Comparison of ENCODE assay signal across 8 mouse cellular contexts in the genomic region with DNA sequence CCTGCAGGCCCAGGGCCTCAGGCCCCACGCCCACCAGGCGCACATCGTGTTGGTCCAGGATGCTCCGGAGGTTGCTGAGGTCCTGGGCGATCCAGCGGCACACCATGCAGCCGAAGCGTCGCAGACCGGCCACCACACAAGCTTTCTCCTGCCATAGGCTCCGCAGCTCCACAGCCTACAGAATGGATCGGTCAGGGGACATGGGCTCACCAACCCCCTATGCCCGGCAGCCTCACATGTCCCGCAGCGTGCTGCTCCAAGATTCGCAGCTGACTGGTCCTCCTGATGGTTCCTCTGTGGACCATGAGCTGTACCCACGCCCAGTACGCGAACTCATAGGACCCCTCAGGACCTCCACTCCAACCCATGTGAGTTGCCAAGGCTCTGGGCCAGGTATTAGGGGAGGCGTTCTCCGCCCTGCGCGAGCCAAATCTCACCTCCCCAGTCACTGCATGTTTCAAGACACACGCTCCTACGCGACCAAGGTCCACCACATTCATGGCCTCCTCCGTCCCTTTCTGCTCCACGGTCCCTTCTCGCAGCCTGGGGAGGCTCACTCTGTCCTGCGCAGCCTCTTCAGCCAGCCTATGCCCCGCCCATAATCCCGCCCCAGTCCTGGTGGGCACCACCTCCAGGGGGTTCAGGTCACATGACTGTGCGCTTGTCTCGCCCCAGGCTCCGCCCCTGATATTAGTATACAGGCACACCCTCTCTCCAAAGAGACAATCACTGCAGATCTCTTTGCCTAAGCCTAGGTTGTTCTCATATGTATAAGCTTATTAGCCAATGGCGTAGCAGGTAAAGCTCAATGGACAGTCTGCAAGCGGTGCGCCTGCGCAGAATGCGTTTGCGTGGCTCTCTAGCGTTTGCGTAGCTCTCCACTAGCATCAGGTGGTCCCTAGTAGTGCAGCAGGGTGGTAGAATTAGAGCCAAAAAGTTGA. TPM values are rescaled to one million over a fixed set of nuclear protein-coding genes. Genes with fewer than 3 reads are reported as not detected.
A peak's percentile ranks its signal among the peaks of the same experiment; 100 is the strongest.
DNase-seq lines count a peak whose midpoint lies in the region; ATAC-seq and TF ChIP-seq lines count a peak whose summit lies in the region.

Fam213b (minus strand) TSS at position 630 of the 941 bp plus-strand sequence.

- ATAC-seq in forebrain, embryonic 14.5 days = peak; percentile 98
- ATAC-seq in liver, postnatal 0 days = peak; percentile 95
- peak; percentile 96 for ATAC-seq in neural tube, embryonic 14.5 days (ENCODE audit: low read depth)

- H3K27me3 ChIP-seq in forebrain, embryonic 14.5 days (replicated peaks; ENCODE audit: control insufficient read depth, insufficient read depth, low read length) = no peaks in the 10 kb centered on the region
- no peaks in the 10 kb centered on the region for H3K27me3 ChIP-seq in liver, postnatal 0 days (ENCODE audit: insufficient read depth, low read length)
- no peaks in the 10 kb centered on the region for H3K27me3 ChIP-seq in neural tube, embryonic 14.5 days (ENCODE audit: control insufficient read depth, insufficient read depth, low read length)
- H3K27me3 ChIP-seq in thymus, adult 2 months (ENCODE audit: control insufficient read depth, insufficient read depth, low read length) = no peaks in the 10 kb centered on the region

- peak within 1 kb of the TSS; percentile 59 to 75 for H3K4me3 ChIP-seq in ES-E14 (ENCODE audit: insufficient read depth in 1 of 2, low read depth in 1 of 2, low read length in 2 of 2, poor library complexity in 1 of 2, severe bottlenecking in 1 of 2)
- H3K4me3 ChIP-seq in forebrain, embryonic 14.5 days (ENCODE audit: low read depth, low read length) = peak within 1 kb of the TSS; percentile 53
- peak within 1 kb of the TSS; percentile 48 for H3K4me3 ChIP-seq in liver, postnatal 0 days (ENCODE audit: low read depth, low read length)
- peak within 1 kb of the TSS; percentile 61 for H3K4me3 ChIP-seq in neural tube, embryonic 14.5 days (ENCODE audit: low read depth, low read length)
- H3K4me3 ChIP-seq in thymus, adult 2 months (ENCODE audit: control insufficient read depth, insufficient read depth, low read length) = peak within 1 kb of the TSS; percentile 46

- H3K36me3 ChIP-seq in ES-E14 (ENCODE audit: control insufficient read depth, insufficient read depth, low read length, poor library complexity, severe bottlenecking) = no peaks in the 10 kb centered on the region
- H3K36me3 ChIP-seq in forebrain, embryonic 14.5 days (ENCODE audit: control insufficient read depth, insufficient read depth, low read length) = no peaks in the 10 kb centered on the region
- H3K36me3 ChIP-seq in liver, postnatal 0 days (replicated peaks; ENCODE audit: insufficient read depth, low read length) = no peaks in the 10 kb centered on the region
- no peaks in the 10 kb centered on the region for H3K36me3 ChIP-seq in neural tube, embryonic 14.5 days (ENCODE audit: control insufficient read depth, insufficient read depth, low read length)
- no peaks in the 10 kb centered on the region for H3K36me3 ChIP-seq in thymus, adult 2 months (ENCODE audit: control insufficient read depth, insufficient read depth, low read length)

- intact Hi-C loops in heart, postnatal 10 days (cut with DNase I) = no loop called here

- TF ChIP-seq CTCF in liver, postnatal 0 days (IDR thresholded peaks at IDR 0.05; ENCODE audit: low read depth) = no peak
- TF ChIP-seq CTCF in thymus, adult 2 months (IDR thresholded peaks at IDR 0.05; ENCODE audit: borderline replicate concordance, control insufficient read depth, extremely low read depth, insufficient read depth, low read length, poor library complexity) = 0 out of 2 replicates have a peak, but pooled peaks have one; percentile 10

- peaks cover 0 to 8% of the 10 kb centered on the region in 2 experiments; a peak in 1 of 4 replicates for H3K4me1 ChIP-seq in ES-E14 (ENCODE audit: control insufficient read depth in 2 of 2, insufficient read depth in 2 of 2, low read length in 2 of 2, poor library complexity in 1 of 2)
- peaks cover 11% of the 10 kb centered on the region; the same call in 1 of the 2 replicates for H3K4me1 ChIP-seq in forebrain, embryonic 14.5 days (ENCODE audit: control insufficient read depth, insufficient read depth, low read length)
- peaks cover 17% of the 10 kb centered on the region for H3K4me1 ChIP-seq in liver, postnatal 0 days (ENCODE audit: insufficient read depth)
- peaks cover 16% of the 10 kb centered on the region for H3K4me1 ChIP-seq in neural tube, embryonic 14.5 days (ENCODE audit: control insufficient read depth, insufficient read depth, low read length)
- H3K4me1 ChIP-seq in thymus, adult 2 months (replicated peaks; ENCODE audit: control insufficient read depth, insufficient read depth, low read length) = peaks cover 15% of the 10 kb centered on the region

- no peak for TF ChIP-seq POLR2A in thymus, adult 2 months (IDR thresholded peaks at IDR 0.05; ENCODE audit: control insufficient read depth, extremely low read depth, insufficient read depth, low read length, poor library complexity)

- WGBS in forebrain, embryonic 14.5 days = 3% methylated on average over 43 of the region's 43 CpGs
- 7% methylated on average over 43 of the region's 43 CpGs for WGBS in liver, postnatal 0 days (ENCODE audit: insufficient replicate concordance)
- 4% methylated on average over 43 of the region's 43 CpGs for WGBS in neural tube, embryonic 14.5 days
- 13% methylated on average over 43 of the region's 43 CpGs for WGBS in thymus, adult 2 months

- no peaks in the 10 kb centered on the region for H3K9me3 ChIP-seq in ES-E14 (ENCODE audit: control insufficient read depth, insufficient read depth, low read depth, low read length)
- no peaks in the 10 kb centered on the region for H3K9me3 ChIP-seq in forebrain, embryonic 14.5 days (replicated peaks; ENCODE audit: control insufficient read depth, low read length)
- H3K9me3 ChIP-seq in liver, postnatal 0 days (ENCODE audit: low read length) = no peaks in the 10 kb centered on the region
- no peaks in the 10 kb centered on the region for H3K9me3 ChIP-seq in neural tube, embryonic 14.5 days (ENCODE audit: control insufficient read depth, low read length)

- H3K27ac ChIP-seq in ES-E14 (ENCODE audit: insufficient read depth, low read depth, low read length, poor library complexity, severe bottlenecking) = no peak within 1 kb of the TSS
- H3K27ac ChIP-seq in forebrain, embryonic 14.5 days (ENCODE audit: low read depth, low read length) = 0 out of 2 replicates have a peak within 1 kb of the TSS, but pooled peaks have one; percentile 6
- H3K27ac ChIP-seq in liver, postnatal 0 days (ENCODE audit: low read depth) = no peak within 1 kb of the TSS
- H3K27ac ChIP-seq in neural tube, embryonic 14.5 days (ENCODE audit: low read depth, low read length) = peak within 1 kb of the TSS; percentile 60; the same call in 1 of the 2 replicates
- H3K27ac ChIP-seq in thymus, adult 2 months (ENCODE audit: control insufficient read depth, insufficient read depth, low read length) = peak within 1 kb of the TSS; percentile 11; the same call in 1 of the 2 replicates

- H3K9ac ChIP-seq in ES-E14 (ENCODE audit: insufficient read depth, low read depth, low read length, poor library complexity, severe bottlenecking) = peak within 1 kb of the TSS; percentile 62
- H3K9ac ChIP-seq in forebrain, embryonic 14.5 days (ENCODE audit: low read length) = peak within 1 kb of the TSS; percentile 73
- peak within 1 kb of the TSS; percentile 56 for H3K9ac ChIP-seq in liver, postnatal 0 days (replicated peaks)
- peak within 1 kb of the TSS; percentile 63 for H3K9ac ChIP-seq in neural tube, embryonic 14.5 days (replicated peaks; ENCODE audit: low read depth, low read length)

- H3K4me2 ChIP-seq in forebrain, embryonic 14.5 days (ENCODE audit: low read length) = peak within 1 kb of the TSS; percentile 94
- peak within 1 kb of the TSS; percentile 97 for H3K4me2 ChIP-seq in liver, postnatal 0 days (ENCODE audit: low read depth, low read length)
- peak within 1 kb of the TSS; percentile 95 for H3K4me2 ChIP-seq in neural tube, embryonic 14.5 days (ENCODE audit: low read depth, low read length)

- in situ Hi-C loops in ES-E14 (cut with MboI; ENCODE audit: low sequenced_read_pairs in 2 of 2, unreplicated experiment in 2 of 2) = loop anchor here in 1 of 2 experiments (25.0 kb wide), 1 partner anchor 339 kb away; the partner anchor contains the start of gene Faap20

- TF ChIP-seq EP300 in liver, postnatal 0 days (IDR thresholded peaks at IDR 0.05; ENCODE audit: low read depth) = no peak

- peak; percentile 92 for DNase-seq in ES-E14 (ENCODE audit: low read depth, low spot score)
- DNase-seq in cerebellum, adult 11-12 months = peak; percentile 91
- DNase-seq in forebrain, embryonic 14.5 days (ENCODE audit: low spot score) = peak; percentile 94
- peak; percentile 81 to 83 for DNase-seq in heart, postnatal 10 days
- DNase-seq in kidney, postnatal 4 days = peak; percentile 85 to 90
- DNase-seq in liver, postnatal 0 days = peak; percentile 89
- peak; percentile 53 for DNase-seq in thymus, adult 2 months

TF ChIP-seq in ES-E14, 5 proteins besides CTCF, POLR2A, EP300 and RAD21:
- TF ChIP-seq CHD2 (IDR thresholded peaks at IDR 0.05; ENCODE audit: low read depth, low read length) (no peak), MAFK (IDR thresholded peaks at IDR 0.05; ENCODE audit: insufficient read depth, low read depth, low read length) (no peak), ZC3H11A (IDR thresholded peaks at IDR 0.05; ENCODE audit: borderline replicate concordance, low read depth, low read length) (no peak), HCFC1 (IDR thresholded peaks at IDR 0.05; ENCODE audit: borderline replicate concordance, insufficient read depth, low read length) (no peak)

RNA-seq across cellular contexts. Expression of gene Fam213b, which starts in this region (rescaled TPM):
- 13.4 and 15.7 TPM in 2 replicates for total RNA-seq in ES-E14 (2012; rRNA removed)
- polyA plus RNA-seq in forebrain, embryonic 14.5 days (2014; fragmentation: Nextera tagmentation; extraction: Ambion mirVana) = 40.3 and 45.9 TPM in 2 replicates
- total RNA-seq in heart, postnatal 10 days (2021) = 10 to 100 TPM; 61.7 to 64.3 TPM
- 5.9 and 6.5 TPM in 2 replicates for polyA plus RNA-seq in liver, postnatal 0 days (2015; fragmentation: Nextera tagmentation; extraction: Ambion mirVana)
- polyA plus RNA-seq in neural tube, embryonic 14.5 days (2014; fragmentation: Nextera tagmentation; extraction: Ambion mirVana) = 51.9 and 64.7 TPM in 2 replicates
- 77.1 and 105 TPM in 2 replicates for polyA plus RNA-seq in thymus, adult 2 months (2012; rRNA removed)

Comparison
In these comparisons a context has a peak if more than half of its experiments do, and no peak if none do; other contexts are left out.
1. H3K27ac ChIP-seq: peak in forebrain, embryonic 14.5 days (single experiment), neural tube, embryonic 14.5 days (single experiment) and thymus, adult 2 months (single experiment); none in ES-E14 (single experiment) and liver, postnatal 0 days (single experiment).
2. Peak in every context shown above with its lines, with median percentiles within 50 percentile points of each other: DNase-seq, H3K4me3 ChIP-seq, H3K9ac ChIP-seq, ATAC-seq and H3K4me2 ChIP-seq.